Mouse (Mus musculus): ENCODE measurements around the gene Tiparp.

- no peak for TF ChIP-seq POLR2A (IDR thresholded peaks at IDR 0.05; ENCODE audit: low read depth, low read length)
- no peak for TF ChIP-seq CTCF (IDR thresholded peaks at IDR 0.05; ENCODE audit: extremely low read depth, insufficient read length, insufficient replicate concordance, low read depth, low read length)
Measured at GRCm38 (mm10) chr3:65523397-65523796, 4.8 kb upstream of the Tiparp start.
